Comparison of ENCODE assay signal across 21 mouse cellular contexts in genomic region chr8:116599728-116600127, GRCm38 (mm10).
DNase-seq lines count a peak whose midpoint lies in the region; ATAC-seq lines count a peak whose summit lies in the region.
"Had no signal": no experiment of that assay in that cellular context is flagged by ENCODE, and none has a peak within 500 bp of the region (broad histone marks: within the 10 kb centered on the region; RNA-seq: fewer than 3 reads in every experiment).

No protein-coding gene starts in this region.

- no peaks in the 10 kb centered on the region for H3K36me3 ChIP-seq in splenic B cell, adult 2 months (ENCODE audit: control insufficient read depth, insufficient read depth, low read length, poor library complexity, severe bottlenecking)
- H3K36me3 ChIP-seq: forebrain, embryonic 12.5 days; G1E; heart, embryonic 15.5 days; limb, embryonic 13.5 days; lung, embryonic 15.5 days had no signal

- H3K27me3 ChIP-seq in splenic B cell, adult 2 months (ENCODE audit: control insufficient read depth, insufficient read depth, low read length, poor library complexity, severe bottlenecking): no peaks in the 10 kb centered on the region
- H3K27me3 ChIP-seq: forebrain, embryonic 12.5 days; heart, embryonic 15.5 days; limb, embryonic 13.5 days; liver, embryonic 13.5 days; lung, embryonic 15.5 days had no signal

- DNase-seq in splenic B cell, adult 2 months (ENCODE audit: low read depth, low spot score): peak; percentile 39
- peak; percentile 60 for DNase-seq in thymus, postnatal 4 days
- no peak for DNase-seq in gastrocnemius, adult 8-10 months (ENCODE audit: low spot score in 2 of 2)
- DNase-seq in kidney, adult 9 months: no peak
- DNase-seq: cerebellum, adult 9-10 months; gastrocnemius, postnatal 25 days; heart, postnatal 4 days; kidney, adult 11 months; layer of hippocampus, postnatal 36 days; liver, embryonic 13.5 days; midbrain, embryonic 14.5 days; right cerebral cortex, adult 18-20 months had no signal

- ATAC-seq in CD4-positive, CD25-positive, alpha-beta regulatory T cell, adult 4 months: peak; percentile 41
- peak; percentile 85 to 93 for ATAC-seq in hematopoietic stem cell, adult 5-6 weeks (replicated peaks in 1 of 2; ENCODE audit: insufficient read depth in 1 of 2, low FRiP score in 2 of 2, low TSS enrichment in 1 of 2, low read depth in 1 of 2, poor library complexity in 2 of 2, severe bottlenecking in 2 of 2)
- no peak for ATAC-seq in activated CD4-positive, CD25-positive, alpha-beta regulatory T cell, adult 4 months
- ATAC-seq: hindbrain, postnatal 0 days had no signal

Comparison
In these comparisons a context has a peak if more than half of its experiments do, and no peak if none do; other contexts are left out.
1. DNase-seq: peak in splenic B cell, adult 2 months (single experiment) and thymus, postnatal 4 days (single experiment); none in gastrocnemius, adult 8-10 months (0 of 2) and kidney, adult 9 months (single experiment).